Mouse (Mus musculus) CH12.LX (cell line): ENCODE results near the gene Fgfr2. TPM values are rescaled to one million over a fixed set of nuclear protein-coding genes. Genes with fewer than 3 reads are reported as not detected.

Experiments used
- DNase-seq: peaks from one replicate; pipeline ENCODE4 v3.0.0-alpha.2; 2013; ENCODE audit errors: extremely low read depth
- H3K27ac ChIP-seq: 2 replicates; pipeline ENCODE4 v1.5.1; 2012; ENCODE audit warnings: low read depth, mild to moderate bottlenecking, control low read depth, moderate library complexity; ENCODE audit not compliant: insufficient read depth
- H3K27me3 ChIP-seq: replicated peaks from 2 replicates; pipeline ENCODE3; 2012; ENCODE audit warnings: inconsistent platforms
- H3K36me3 ChIP-seq, 2 experiments: replicated peaks in 1 of 2; 2 replicates each; pipeline versions ENCODE3 to v1.6.1; 2012; ENCODE audit warnings: inconsistent platforms in 1 of 2, low read length in 1 of 2, mild to moderate bottlenecking in 1 of 2, mixed read lengths in 1 of 2, moderate library complexity in 1 of 2; ENCODE audit not compliant: control insufficient read depth in 1 of 2, insufficient read depth in 1 of 2
- H3K4me1 ChIP-seq, 2 experiments: 2 replicates each; pipeline ENCODE4 v1.6.1; 2012; ENCODE audit warnings: inconsistent platforms in 1 of 2, moderate library complexity in 1 of 2; ENCODE audit not compliant: insufficient read depth in 2 of 2, control insufficient read depth in 1 of 2
- H3K4me2 ChIP-seq: 2 replicates; pipeline ENCODE4 v1.6.1; 2012; ENCODE audit warnings: low read depth, mild to moderate bottlenecking, control low read depth; ENCODE audit not compliant: poor library complexity, insufficient read depth, severe bottlenecking
- H3K4me3 ChIP-seq, 3 experiments: fragments of 150-350 bp in 1 of 3; sonication (generic) in 1 of 3; replicated peaks in 1 of 3; 2 replicates each; pipeline versions ENCODE3 to v1.5.1; 2011 to 2012; ENCODE audit warnings: low read depth in 2 of 3, low read length in 2 of 3, mild to moderate bottlenecking in 2 of 3, moderate library complexity in 2 of 3, control low read depth in 1 of 3, improper control_type of control experiment in 1 of 3, inconsistent platforms in 1 of 3, mixed read lengths in 1 of 3; ENCODE audit not compliant: poor library complexity in 1 of 3
- H3K79me2 ChIP-seq: replicated peaks from 2 replicates; pipeline ENCODE4 v1.6.1; 2012; ENCODE audit warnings: mild to moderate bottlenecking, moderate library complexity; ENCODE audit not compliant: control insufficient read depth, poor library complexity, insufficient read depth, severe bottlenecking; ENCODE audit errors: extremely low read depth
- H3K9ac ChIP-seq: 2 replicates; pipeline ENCODE4 v1.6.1; 2012; ENCODE audit warnings: low read depth, mild to moderate bottlenecking, control low read depth, moderate library complexity; ENCODE audit not compliant: insufficient read depth
- H3K9me3 ChIP-seq: replicated peaks from 2 replicates; pipeline ENCODE3; 2012; ENCODE audit warnings: low read length, inconsistent platforms, mixed read lengths
- BHLHE40 ChIP-seq: IDR thresholded peaks from 2 replicates; pipeline ENCODE4 v1.6.1; 2011; ENCODE audit warnings: mild to moderate bottlenecking, low read depth, low read length, improper control_type of control experiment
- CHD2 ChIP-seq: IDR thresholded peaks from 2 replicates; pipeline ENCODE4 v1.6.1; 2011; ENCODE audit warnings: low read length, improper control_type of control experiment
- CTCF ChIP-seq, 2 experiments: IDR thresholded peaks in 1 of 2; conservative IDR thresholded peaks in 1 of 2; 2 replicates each; pipeline ENCODE4 v1.5.1; 2011 to 2012; ENCODE audit warnings: low read depth in 2 of 2, low read length in 2 of 2, improper control_type of control experiment in 1 of 2, inconsistent platforms in 1 of 2, mild to moderate bottlenecking in 1 of 2, moderate library complexity in 1 of 2
- E2F4 ChIP-seq: IDR thresholded peaks from 2 replicates; pipeline ENCODE4 v1.6.1; 2011; ENCODE audit warnings: low read depth, low read length, improper control_type of control experiment; ENCODE audit not compliant: insufficient replicate concordance
- EP300 ChIP-seq: IDR thresholded peaks from 2 replicates; pipeline ENCODE4 v1.6.1; 2011; ENCODE audit warnings: low read length, improper control_type of control experiment
- ETS1 ChIP-seq: conservative IDR thresholded peaks from 2 replicates; pipeline ENCODE4 v1.6.1; 2012; ENCODE audit warnings: low read depth, mild to moderate bottlenecking, inconsistent platforms, low read length, improper control_type of control experiment, moderate library complexity
- GABPA ChIP-seq: IDR thresholded peaks from 2 replicates; pipeline ENCODE4 v1.6.1; 2012; ENCODE audit warnings: low read depth, low read length, improper control_type of control experiment, inconsistent platforms; ENCODE audit not compliant: insufficient replicate concordance
- HCFC1 ChIP-seq: IDR thresholded peaks from 2 replicates; pipeline ENCODE4 v1.6.1; 2012; ENCODE audit warnings: low read depth, mild to moderate bottlenecking, inconsistent platforms, low read length, improper control_type of control experiment
- JUN ChIP-seq: IDR thresholded peaks from 2 replicates; pipeline ENCODE4 v1.6.1; 2011; ENCODE audit warnings: low read depth, mild to moderate bottlenecking, low read length, improper control_type of control experiment, moderate library complexity; ENCODE audit not compliant: insufficient read depth
- JUND ChIP-seq: conservative IDR thresholded peaks from 2 replicates; pipeline ENCODE4 v1.6.1; 2011; ENCODE audit warnings: low read depth, low read length, improper control_type of control experiment
- MAFK ChIP-seq: IDR thresholded peaks from 2 replicates; pipeline ENCODE4 v1.6.1; 2011; ENCODE audit warnings: low read length, improper control_type of control experiment; ENCODE audit not compliant: insufficient replicate concordance
- MAX ChIP-seq: IDR thresholded peaks from 2 replicates; pipeline ENCODE4 v1.6.1; 2011; ENCODE audit warnings: low read length, improper control_type of control experiment
- MAZ ChIP-seq: IDR thresholded peaks from 2 replicates; pipeline ENCODE4 v1.6.1; 2012; ENCODE audit warnings: low read depth, mild to moderate bottlenecking, inconsistent platforms, low read length, improper control_type of control experiment, moderate library complexity
- MEF2A ChIP-seq: IDR thresholded peaks from 2 replicates; pipeline ENCODE4 v1.6.1; 2014; ENCODE audit warnings: low read depth, mild to moderate bottlenecking, inconsistent platforms, low read length, improper control_type of control experiment, borderline replicate concordance
- MXI1 ChIP-seq: IDR thresholded peaks from 2 replicates; pipeline ENCODE4 v1.6.1; 2011; ENCODE audit warnings: mild to moderate bottlenecking, low read depth, low read length, improper control_type of control experiment
- MYC ChIP-seq: IDR thresholded peaks from 2 replicates; pipeline ENCODE4 v1.6.1; 2011; ENCODE audit warnings: low read depth, mild to moderate bottlenecking, improper control_type of control experiment, low read length
- NELFE ChIP-seq: IDR thresholded peaks from 2 replicates; pipeline ENCODE4 v1.6.1; 2011; ENCODE audit warnings: low read depth, low read length, improper control_type of control experiment
- NRF1 ChIP-seq: IDR thresholded peaks from 2 replicates; pipeline ENCODE4 v1.6.1; 2014; ENCODE audit warnings: low read depth, mild to moderate bottlenecking, inconsistent platforms, low read length, improper control_type of control experiment, moderate library complexity
- PAX5 ChIP-seq: IDR thresholded peaks from 2 replicates; pipeline ENCODE4 v1.6.1; 2012; ENCODE audit warnings: low read length, inconsistent platforms, mixed read lengths
- POLR2A ChIP-seq: IDR thresholded peaks from 2 replicates; pipeline ENCODE4 v1.6.1; 2011; ENCODE audit warnings: low read depth, mild to moderate bottlenecking, improper control_type of control experiment, low read length
- POLR2AphosphoS2 ChIP-seq: IDR thresholded peaks from 2 replicates; pipeline ENCODE4 v1.6.1; 2011; ENCODE audit warnings: low read depth, low read length, improper control_type of control experiment
- SMC3 ChIP-seq: IDR thresholded peaks from 2 replicates; pipeline ENCODE4 v1.6.1; 2011; ENCODE audit warnings: low read depth, low read length, improper control_type of control experiment
- TBP ChIP-seq: conservative IDR thresholded peaks from 2 replicates; pipeline ENCODE4 v1.6.1; 2011; ENCODE audit warnings: low read depth, low read length, improper control_type of control experiment
- ZNF384 ChIP-seq: IDR thresholded peaks from 2 replicates; pipeline ENCODE4 v1.6.1; 2012; ENCODE audit warnings: low read depth, low read length, improper control_type of control experiment, inconsistent platforms
- dilution Hi-C: fragments of 300-500 bp; cut with MboI; formaldehyde crosslinking; loops from 2 replicates; pipeline ENCODE4 v1.14.3; 2020; ENCODE audit warnings: low sequenced_read_pairs; ENCODE audit not compliant: extremely low pct_unique_long_range_greater_than_20kb, extremely low pct_ligation_motif_present
- in situ Hi-C: fragments of 300-500 bp; cut with MboI; formaldehyde crosslinking; loops from 3 replicates; pipeline ENCODE4 v1.14.3; 2019; ENCODE audit warnings: low sequenced_read_pairs, low pct_ligation_motif_present, low pct_unique_long_range_greater_than_20kb, mixed read lengths
- polyA plus RNA-seq: library from polyadenylated mRNA; unstranded; fragments of >175 nt; gene quantifications from 2 replicates; pipeline ENCODE4 v1.2.1, GENCODE M21; 2012; ENCODE audit warnings: low read depth; ENCODE audit not compliant: insufficient read length
- total RNA-seq, 2 experiments: library from RNA; depleted of rRNA; stranded (reverse); fragments of 300-350 nt in 1 of 2; fragments of >200 nt in 1 of 2; gene quantifications; 2 replicates each; pipeline ENCODE4 v1.2.3; 2012 to 2014

The Fgfr2 gene
- total and polyA plus RNA-seq, 3 experiments: not detected

GRCm38 (mm10) chr7:132787496-132788190 is 335.5 kb downstream of the Fgfr2 start:
- Histone ChIP-seq H3K4me2 (no peak overlapping the region), H3K4me1 (peaks cover 32 to 94% of the 10 kb centered on the region in 2 experiments), H3K4me3 (no peak overlapping the region), H3K27me3 (no peaks in the 10 kb centered on the region), H3K27ac (0 out of 2 replicates have a peak overlapping the region, but pooled peaks have one; percentile 19), H3K79me2 (peaks cover 16% of the 10 kb centered on the region), H3K36me3 (peaks cover 9 to 67% of the 10 kb centered on the region in 2 experiments), H3K9me3 (no peaks in the 10 kb centered on the region), H3K9ac (no peak overlapping the region)
- TF ChIP-seq EP300 (peak; percentile 21; the same call in 1 of the 2 replicates), JUN (no peak), POLR2AphosphoS2 (no peak), TBP (no peak), MEF2A (no peak), CHD2 (no peak), NELFE (no peak), MAX (0 out of 2 replicates have a peak, but pooled peaks have one; percentile 25), BHLHE40 (peak; percentile 47; the same call in 1 of the 2 replicates), JUND (0 out of 2 replicates have a peak, but pooled peaks have one; percentile 23), E2F4 (no peak), SMC3 (no peak), HCFC1 (no peak), ETS1 (0 out of 2 replicates have a peak, but pooled peaks have one; percentile 26), GABPA (no peak)
- DNase-seq: no peak
- dilution Hi-C loops (no loop called here), in situ Hi-C loops (no loop called here)

DNA sequence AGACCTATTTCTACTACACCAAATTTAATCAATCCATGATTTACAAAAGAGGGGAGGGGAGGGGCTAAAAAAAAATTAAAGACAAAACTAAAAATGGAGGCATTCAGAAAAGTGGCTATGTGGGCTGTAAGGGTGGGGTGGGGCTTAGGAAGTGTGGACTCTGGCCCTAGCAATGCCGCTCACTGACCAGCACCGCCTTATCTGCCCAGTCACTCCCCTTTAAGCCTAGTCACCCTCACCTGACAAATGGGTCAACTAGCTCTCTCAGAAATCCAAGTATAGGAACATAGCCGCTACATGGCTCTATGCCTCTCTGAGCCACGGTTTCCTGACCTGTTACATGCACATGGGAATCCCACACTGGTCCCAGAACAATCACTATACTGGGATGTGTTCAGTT is 336.1 kb downstream of the Fgfr2 start:
- dilution Hi-C loops: no loop called here
- H3K36me3 ChIP-seq: peaks cover 7 to 64% of the 10 kb centered on the region in 2 experiments
- H3K4me1 ChIP-seq: peaks cover 32 to 91% of the 10 kb centered on the region in 2 experiments
- H3K27me3 ChIP-seq: no peaks in the 10 kb centered on the region
- no peaks in the 10 kb centered on the region for H3K9me3 ChIP-seq
- H3K9ac ChIP-seq: no peak overlapping the region
- TF ChIP-seq MAZ (no peak), PAX5 (no peak), HCFC1 (no peak), NELFE (no peak), MXI1 (no peak), JUND (no peak), MYC (no peak), TBP (no peak), NRF1 (no peak), ZNF384 (no peak), CTCF (conservative IDR thresholded peaks at IDR 0.05 in 1 of 2, IDR thresholded peaks at IDR 0.05 in 1 of 2; ENCODE audit: low read depth in 2 of 2, low read length in 2 of 2) (no peak), E2F4 (no peak), GABPA (no peak), MAFK (no peak), POLR2A (no peak)
- no peak overlapping the region for H3K4me2 ChIP-seq
- H3K4me3 ChIP-seq: no peak overlapping the region
- H3K79me2 ChIP-seq: peaks cover 15% of the 10 kb centered on the region
- in situ Hi-C loops: no loop called here
- DNase-seq: no peak
- no peak overlapping the region for H3K27ac ChIP-seq
